ENCODE assay signal across 19 mouse cellular contexts in genomic region chr10:79672088-79672455, GRCm38 (mm10). TPM values are rescaled to one million over a fixed set of nuclear protein-coding genes. Genes with fewer than 3 reads are reported as not detected.
A peak's percentile ranks its signal among the peaks of the same experiment; 100 is the strongest.
DNase-seq lines count a peak whose midpoint lies in the region; ATAC-seq lines count a peak whose summit lies in the region.
"Had no signal": no experiment of that assay in that cellular context is flagged by ENCODE, and none has a peak within 500 bp of the region (broad histone marks: within the 10 kb centered on the region; RNA-seq: fewer than 3 reads in every experiment).

No protein-coding gene starts in this region.

- 0 out of 2 replicates have a peak overlapping the region, but pooled peaks have one; percentile 92 for H3K4me2 ChIP-seq in kidney, embryonic 16.5 days (replicated peaks; ENCODE audit: low read depth, low read length)
- H3K4me2 ChIP-seq: embryonic facial prominence, embryonic 12.5 days; liver, embryonic 15.5 days had no signal

- peak; percentile 53 for DNase-seq in embryo, embryonic 10 days (ENCODE audit: low spot score)
- no peak for DNase-seq in embryo, embryonic 11 days
- no peak for DNase-seq in kidney, postnatal 10 days
- peak; percentile 3 for DNase-seq in ovary, postnatal 36 days (ENCODE audit: low spot score)
- no peak for DNase-seq in ovary, postnatal 10 days (ENCODE audit: low spot score)
- DNase-seq in adrenal gland, adult 2 months: no peak
- DNase-seq: adrenal gland, postnatal 14 days; gastrocnemius, postnatal 10 days; thymus, postnatal 36 days had no signal

- H3K27ac ChIP-seq in kidney, embryonic 16.5 days (ENCODE audit: low read length): peak overlapping the region; percentile 95
- H3K27ac ChIP-seq: embryonic facial prominence, embryonic 12.5 days; heart, embryonic 10.5 days; liver, embryonic 15.5 days; stomach, postnatal 0 days had no signal

- H3K36me3 ChIP-seq in kidney, embryonic 16.5 days (ENCODE audit: insufficient read depth, low read length): peaks cover 18% of the 10 kb centered on the region
- H3K36me3 ChIP-seq: liver, embryonic 15.5 days had no signal

- peaks cover 22% of the 10 kb centered on the region for H3K4me1 ChIP-seq in kidney, embryonic 16.5 days (ENCODE audit: insufficient read depth, low read length)

- no peaks in the 10 kb centered on the region for H3K27me3 ChIP-seq in kidney, embryonic 16.5 days (ENCODE audit: insufficient read depth, low read length)
- H3K27me3 ChIP-seq: embryonic facial prominence, embryonic 12.5 days had no signal

- 46% methylated on average over 3 of the region's 3 CpGs for WGBS in kidney, embryonic 16.5 days

- 0 out of 2 replicates have a peak overlapping the region, but pooled peaks have one; percentile 25 for H3K9ac ChIP-seq in kidney, embryonic 16.5 days (replicated peaks; ENCODE audit: low read length)
- H3K9ac ChIP-seq: embryonic facial prominence, embryonic 12.5 days; liver, embryonic 15.5 days had no signal

- no peak for ATAC-seq in kidney, embryonic 16.5 days (ENCODE audit: low FRiP score, low TSS enrichment)
- no peak for ATAC-seq in megakaryocyte progenitor cell, adult 5-6 weeks (replicated peaks; ENCODE audit: poor library complexity)

- no peaks in the 10 kb centered on the region for H3K9me3 ChIP-seq in kidney, embryonic 16.5 days (ENCODE audit: low read length)
- H3K9me3 ChIP-seq: embryonic facial prominence, embryonic 12.5 days; heart, embryonic 10.5 days; liver, embryonic 15.5 days had no signal

- no peak overlapping the region; the same call in 1 of the 2 replicates for H3K4me3 ChIP-seq in kidney, embryonic 16.5 days (ENCODE audit: low read length)
- H3K4me3 ChIP-seq: embryonic facial prominence, embryonic 12.5 days; heart, embryonic 10.5 days; liver, embryonic 15.5 days; myocyte had no signal

RNA-seq across cellular contexts. Expression of gene Tpgs1, which starts 2.9 kb away (rescaled TPM):
- polyA plus RNA-seq in kidney, embryonic 16.5 days (2015; fragmentation: Nextera tagmentation; extraction: Ambion mirVana): 84.2 and 87.0 TPM in 2 replicates
- 8.3 and 10.2 TPM in 2 replicates for total RNA-seq in megakaryocyte progenitor cell, adult 5-6 weeks (2015)
- total RNA-seq in megakaryocyte progenitor cell, adult 5-6 weeks (2017): 8.2 and 10.4 TPM in 2 replicates
- total RNA-seq in adrenal gland, adult 2 months (2021): 10 to 100 TPM; 29.5 to 40.7 TPM
- polyA plus RNA-seq in adrenal gland, adult 2 months (2012; rRNA removed): 147 and 149 TPM in 2 replicates

RNA-seq across cellular contexts. Expression of gene Madcam1, which starts 7.7 kb away (rescaled TPM):
- polyA plus RNA-seq in kidney, embryonic 16.5 days (2015; fragmentation: Nextera tagmentation; extraction: Ambion mirVana): 2.3 and 2.5 TPM in 2 replicates
- not detected in 2 replicates for total RNA-seq in megakaryocyte progenitor cell, adult 5-6 weeks (2015)
- not detected in 2 replicates for total RNA-seq in megakaryocyte progenitor cell, adult 5-6 weeks (2017)
- total RNA-seq in adrenal gland, adult 2 months (2021): not detected
- 0.46 TPM in 1 of 2 replicates, not detected in the other for polyA plus RNA-seq in adrenal gland, adult 2 months (2012; rRNA removed)
- total RNA-seq: adrenal gland, postnatal 14 days; gastrocnemius, postnatal 10 days; hematopoietic stem cell, adult 5-6 weeks had no signal
- polyA plus RNA-seq: myocyte had no signal

RNA-seq across cellular contexts. Expression of gene Cdc34, which starts 9.9 kb away (rescaled TPM):
- 81.2 and 92.3 TPM in 2 replicates for polyA plus RNA-seq in kidney, embryonic 16.5 days (2015; fragmentation: Nextera tagmentation; extraction: Ambion mirVana)
- 69.2 and 79.0 TPM in 2 replicates for total RNA-seq in megakaryocyte progenitor cell, adult 5-6 weeks (2015)
- total RNA-seq in megakaryocyte progenitor cell, adult 5-6 weeks (2017): 154 and 169 TPM in 2 replicates
- 100 to 1,000 TPM in 1 of 2 experiments, 10 to 100 TPM in 1; 87.7 to 122 TPM for total RNA-seq in adrenal gland, adult 2 months (2021)
- 174 and 205 TPM in 2 replicates for polyA plus RNA-seq in adrenal gland, adult 2 months (2012; rRNA removed)

RNA-seq across cellular contexts. Expression of gene Gzmm, which starts 16.7 kb away (rescaled TPM):
- 0.75 and 0.81 TPM in 2 replicates for polyA plus RNA-seq in kidney, embryonic 16.5 days (2015; fragmentation: Nextera tagmentation; extraction: Ambion mirVana)
- total RNA-seq in megakaryocyte progenitor cell, adult 5-6 weeks (2015): 0.29 and 0.49 TPM in 2 replicates
- total RNA-seq in megakaryocyte progenitor cell, adult 5-6 weeks (2017): 1.1 and 2.8 TPM in 2 replicates
- total RNA-seq in adrenal gland, adult 2 months (2021): 1 to 10 TPM; 1.0 to 2.2 TPM
- 0.52 and 0.55 TPM in 2 replicates for polyA plus RNA-seq in adrenal gland, adult 2 months (2012; rRNA removed)
- total RNA-seq: hematopoietic stem cell, adult 5-6 weeks had no signal

RNA-seq across cellular contexts. Expression of gene Odf3l2, which starts 26.5 kb away (rescaled TPM):
- not detected in 2 replicates for polyA plus RNA-seq in kidney, embryonic 16.5 days (2015; fragmentation: Nextera tagmentation; extraction: Ambion mirVana)
- not detected in 2 replicates for total RNA-seq in megakaryocyte progenitor cell, adult 5-6 weeks (2015)
- total RNA-seq in megakaryocyte progenitor cell, adult 5-6 weeks (2017): not detected in 2 replicates
- not detected for total RNA-seq in adrenal gland, adult 2 months (2021)
- not detected in 2 replicates for polyA plus RNA-seq in adrenal gland, adult 2 months (2012; rRNA removed)
- total RNA-seq: adrenal gland, postnatal 14 days; hematopoietic stem cell, adult 5-6 weeks had no signal
- polyA plus RNA-seq: embryonic facial prominence, embryonic 12.5 days; forebrain, embryonic 11.5 days; heart, embryonic 10.5 days; liver, embryonic 15.5 days; myocyte; small intestine, adult 2 months; stomach, postnatal 0 days had no signal

Comparison
In these comparisons a context has a peak if more than half of its experiments do, and no peak if none do; other contexts are left out.
1. DNase-seq: peak in embryo, embryonic 10 days (single experiment) and ovary, postnatal 36 days (single experiment); none in embryo, embryonic 11 days (single experiment), kidney, postnatal 10 days (single experiment), ovary, postnatal 10 days (single experiment) and adrenal gland, adult 2 months (single experiment).